Mouse (Mus musculus) kidney, postnatal 36 days (tissue): ENCODE results near the gene Shank2.

ENCODE experiments used
- DNase-seq, 2 experiments: peaks; one replicate each; pipeline ENCODE4 v3.0.0; 2021 to 2022; ENCODE audit warnings: mixed read lengths in 2 of 2

The Shank2 gene

DNA sequence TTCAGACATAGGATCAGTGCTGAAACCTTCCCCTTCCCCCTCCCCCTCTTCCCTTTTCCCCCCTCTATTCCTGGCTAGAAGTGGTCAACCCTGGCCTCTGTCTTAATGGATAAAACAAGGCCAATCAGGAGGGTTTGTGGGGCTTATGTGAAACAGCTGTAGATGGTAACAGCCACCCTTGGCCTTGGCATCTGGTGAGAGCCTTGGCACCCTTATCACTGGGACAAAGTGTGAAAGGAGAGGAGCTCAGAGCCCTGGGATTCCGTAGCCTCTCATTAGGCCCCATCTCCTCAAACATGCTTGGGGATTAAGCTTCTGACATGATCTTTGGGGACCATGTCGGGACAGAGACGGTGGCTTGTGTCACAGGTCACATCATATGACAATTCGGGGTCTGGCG, 106.4 kb downstream of the Shank2 start:
- no peak for DNase-seq

DNA sequence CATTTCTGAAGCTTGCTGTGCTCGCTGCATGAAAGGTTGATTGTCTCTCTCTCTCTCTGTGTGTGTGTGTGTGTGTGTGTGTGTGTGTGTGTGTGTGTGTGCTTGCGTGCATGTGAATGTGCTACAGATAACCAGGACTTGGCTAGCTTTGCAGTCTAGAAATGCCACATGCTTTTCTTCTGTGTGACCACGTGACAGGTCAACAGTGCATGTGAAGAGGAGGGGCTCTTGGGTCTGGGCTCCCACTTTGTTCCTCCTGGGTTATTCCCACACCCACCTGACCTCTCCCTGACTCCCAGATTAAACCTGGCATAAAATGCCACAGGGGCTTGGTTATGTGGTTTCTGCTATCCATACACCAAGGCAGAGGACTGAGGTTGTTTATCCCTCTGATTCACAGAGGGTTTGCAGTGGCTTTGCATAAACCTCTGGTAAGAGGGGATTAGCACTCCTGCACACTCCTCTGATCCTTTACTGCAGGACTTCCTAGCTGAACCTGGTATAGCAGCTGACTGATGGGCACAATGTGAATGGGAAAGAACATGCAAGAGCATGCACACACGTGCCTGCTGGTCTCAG, 109.4 kb downstream of the Shank2 start:
- no peak for DNase-seq

GRCm38 (mm10) chr7:144111981-144112380, 110.3 kb downstream of the Shank2 start:
- DNase-seq: no peak

GRCm38 (mm10) chr7:144114230-144114629, 112.5 kb downstream of the Shank2 start:
- no peak for DNase-seq

GRCm38 (mm10) chr7:144119562-144119961, 117.8 kb downstream of the Shank2 start:
- peak in 1 of 2 experiments; percentile 27 for DNase-seq

- no peak for DNase-seq
Measured at GRCm38 (mm10) chr7:144132699-144133387, 131.1 kb downstream of the Shank2 start.

GRCm38 (mm10) chr7:144133388-144133998, 131.8 kb downstream of the Shank2 start:
- no peak for DNase-seq

GRCm38 (mm10) chr7:144134699-144135098, 133.0 kb downstream of the Shank2 start:
- DNase-seq: no peak

GRCm38 (mm10) chr7:144137827-144138226, 136.1 kb downstream of the Shank2 start:
- DNase-seq: no peak

- peak in 1 of 2 experiments; percentile 30 for DNase-seq
Measured at GRCm38 (mm10) chr7:144138476-144138875, 136.7 kb downstream of the Shank2 start.

GRCm38 (mm10) chr7:144139691-144140090, 138.0 kb downstream of the Shank2 start:
- DNase-seq: no peak

- DNase-seq: peak; percentile 20 to 39
Measured at GRCm38 (mm10) chr7:144140470-144140869, 138.7 kb downstream of the Shank2 start.

DNA sequence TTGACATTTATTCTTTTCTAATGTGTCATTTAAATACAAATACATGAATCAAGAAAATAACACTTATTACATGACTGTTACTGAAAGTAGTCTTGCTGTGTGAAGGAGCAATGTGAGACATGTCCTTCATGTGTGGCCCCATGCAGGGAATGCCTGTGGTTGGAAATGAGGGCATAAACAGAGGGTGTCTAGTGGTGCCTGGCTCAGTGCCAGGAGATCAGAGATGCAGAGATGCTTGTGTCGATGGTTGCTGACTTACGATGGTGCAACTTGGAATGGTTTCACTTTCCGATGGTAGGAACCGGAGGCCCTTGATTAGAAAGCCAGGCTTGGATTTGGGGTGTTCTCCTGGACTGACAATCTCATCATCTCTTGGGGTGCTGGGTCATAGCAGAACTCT, 140.3 kb downstream of the Shank2 start:
- DNase-seq: no peak

GRCm38 (mm10) chr7:144143941-144144340, 142.2 kb downstream of the Shank2 start:
- no peak for DNase-seq

GRCm38 (mm10) chr7:144148111-144148510, 146.4 kb downstream of the Shank2 start:
- DNase-seq: no peak

GRCm38 (mm10) chr7:144153124-144153523, 151.4 kb downstream of the Shank2 start:
- DNase-seq: no peak

DNA sequence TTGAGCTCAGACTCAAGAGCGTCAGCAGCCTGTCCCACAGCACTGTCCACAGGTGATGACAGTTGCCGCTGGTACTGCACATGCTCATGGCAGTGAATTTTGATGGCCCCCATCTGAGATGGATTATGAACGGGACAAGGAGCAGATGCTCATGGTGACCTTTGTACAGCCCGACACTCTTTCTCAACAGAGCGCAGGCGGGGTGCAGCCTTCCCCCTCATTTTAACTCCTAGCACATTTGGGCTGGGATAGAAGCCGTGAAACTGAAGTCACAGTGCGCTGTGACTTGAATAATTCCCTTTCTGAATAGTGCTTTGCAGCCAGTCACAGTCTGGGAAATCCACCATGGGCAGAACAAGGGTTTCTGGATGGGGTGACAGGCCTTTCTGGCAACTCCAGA, 152.0 kb downstream of the Shank2 start:
- DNase-seq: no peak

- no peak for DNase-seq
Measured at GRCm38 (mm10) chr7:144157936-144158335, 156.2 kb downstream of the Shank2 start.

DNA sequence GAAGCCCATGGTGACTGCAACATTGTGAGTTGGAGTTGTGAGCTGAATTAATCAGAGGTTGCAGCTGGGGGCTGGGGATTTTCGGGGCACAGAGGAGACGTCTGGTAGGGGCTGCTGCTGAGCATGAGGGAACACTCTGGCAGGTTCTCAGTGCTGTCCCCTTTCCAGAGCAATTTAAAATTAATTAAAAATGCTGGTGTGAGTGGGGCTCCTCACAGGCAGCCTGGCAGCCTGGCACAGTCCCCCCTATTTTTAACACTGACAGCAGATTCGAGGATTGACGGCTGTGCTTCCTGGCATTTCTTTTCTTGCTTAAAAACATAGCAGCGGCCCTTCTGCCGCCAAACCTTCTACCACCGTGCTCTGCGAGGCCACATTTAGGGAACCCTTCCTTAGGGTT, 157.8 kb downstream of the Shank2 start:
- DNase-seq: no peak

- DNase-seq: no peak
Measured at GRCm38 (mm10) chr7:144160066-144160465, 158.3 kb downstream of the Shank2 start.

GRCm38 (mm10) chr7:144160646-144161249, 159.0 kb downstream of the Shank2 start:
- DNase-seq: no peak

DNA sequence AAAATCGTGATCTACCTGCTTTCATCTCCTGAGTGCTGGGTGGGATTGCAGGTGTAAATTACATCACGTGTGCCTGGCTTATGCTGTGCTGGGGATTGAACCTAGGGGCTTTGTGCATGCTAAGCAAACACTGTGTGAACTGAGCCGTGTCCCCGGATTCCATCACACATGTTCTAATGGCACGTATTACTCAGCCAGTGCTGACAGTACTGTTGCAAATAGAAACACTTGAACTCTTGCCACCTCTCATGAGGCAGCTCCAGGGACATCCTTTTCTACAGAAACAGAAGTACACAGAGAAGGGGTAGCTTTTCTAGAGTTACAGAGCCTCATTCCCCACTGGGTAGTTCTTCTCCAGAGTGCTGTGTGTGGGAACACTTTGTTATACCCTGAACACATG, 168.5 kb downstream of the Shank2 start:
- DNase-seq: no peak

- DNase-seq: no peak
Measured at GRCm38 (mm10) chr7:144170686-144171085, 169.0 kb downstream of the Shank2 start.

DNA sequence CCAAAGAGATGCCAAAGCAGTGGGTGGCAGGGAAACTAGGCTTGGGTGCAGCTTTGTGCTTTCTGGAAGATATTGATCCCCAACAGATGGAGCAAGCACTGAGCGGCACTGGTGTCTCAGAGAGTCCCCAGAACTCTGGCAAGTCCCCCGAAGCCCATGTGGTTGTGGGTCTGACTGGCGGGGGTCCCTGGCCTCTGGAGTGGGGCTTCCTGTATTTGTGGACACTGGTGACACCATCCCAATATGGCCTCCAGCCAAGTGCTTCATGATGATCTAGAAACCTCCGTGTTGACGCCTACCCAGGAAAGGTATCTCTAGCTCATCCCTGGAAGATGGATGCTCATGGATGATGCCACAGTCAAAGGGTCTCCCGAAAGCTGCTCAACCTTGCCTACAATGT, 172.1 kb downstream of the Shank2 start:
- no peak for DNase-seq
